Mouse (Mus musculus): Measurements from ENCODE around the gene Hipk2. TPM values are rescaled to one million over a fixed set of nuclear protein-coding genes. Genes with fewer than 3 reads are reported as not detected.

Hipk2 gene
- total RNA-seq, 2 experiments from 2014 or later = 60.4 to 62.3 TPM

DNA sequence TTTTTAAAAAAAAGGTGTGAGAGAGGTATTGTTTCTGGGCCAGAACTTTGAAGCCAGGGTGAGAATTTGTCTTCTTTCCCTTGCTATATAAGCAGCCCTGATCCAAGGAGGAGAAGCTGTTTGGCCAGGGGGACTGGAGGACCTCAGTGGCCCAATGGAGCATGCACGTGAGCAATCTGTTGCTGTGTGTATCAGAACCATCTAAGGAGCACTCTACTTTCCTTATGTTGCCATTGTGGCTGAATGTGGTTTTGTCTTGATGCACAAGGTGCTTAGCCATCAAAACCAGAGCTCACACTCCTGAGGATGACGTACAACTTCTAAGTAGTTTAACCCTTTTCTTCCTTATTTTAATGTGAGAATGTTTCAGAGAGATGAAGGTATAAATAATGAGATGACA lies 41.2 kb downstream of the Hipk2 start:
- no peak for DNase-seq (ENCODE audit: low spot score in 2 of 2)

DNA sequence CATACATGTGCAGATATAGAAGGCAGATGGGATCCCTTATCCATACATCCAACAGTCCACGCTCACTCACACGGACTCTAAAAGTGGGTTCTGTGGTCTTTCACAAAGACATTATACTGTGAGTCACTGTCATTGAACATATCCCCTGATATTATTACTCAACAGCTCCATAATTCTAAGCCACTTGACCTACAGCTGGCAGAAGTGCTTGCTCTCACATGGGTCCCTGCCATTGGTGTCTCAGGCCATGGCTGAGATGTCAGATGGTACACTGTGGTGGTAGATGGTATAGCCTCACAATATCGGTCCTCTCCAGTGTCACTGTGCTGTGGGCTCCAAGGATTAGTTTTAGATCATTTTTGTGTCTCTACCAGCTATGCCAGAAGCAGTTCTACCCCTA lies 42.2 kb downstream of the Hipk2 start:
- DNase-seq (ENCODE audit: low spot score in 2 of 2) = no peak

DNA sequence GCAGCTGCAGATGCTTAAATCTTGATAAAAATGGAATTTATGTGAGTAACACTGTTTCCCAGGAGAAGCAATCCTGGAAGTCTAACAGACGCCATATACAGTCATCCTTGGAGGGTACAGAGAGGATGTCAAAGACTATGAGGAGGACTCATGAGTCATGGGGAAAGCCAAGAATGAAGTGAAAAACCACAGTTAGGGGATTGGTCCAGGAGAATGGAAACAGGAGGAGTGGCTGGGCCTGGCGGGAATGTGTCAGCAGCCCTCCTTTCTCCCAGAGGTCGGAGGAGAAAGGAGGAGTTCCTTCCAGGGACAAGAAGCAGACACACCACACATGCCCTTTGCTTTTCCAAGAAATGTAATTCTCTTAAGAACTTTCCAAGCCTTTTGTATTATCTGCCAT lies 46.5 kb downstream of the Hipk2 start:
- no peak for DNase-seq (ENCODE audit: low spot score in 2 of 2)

DNA sequence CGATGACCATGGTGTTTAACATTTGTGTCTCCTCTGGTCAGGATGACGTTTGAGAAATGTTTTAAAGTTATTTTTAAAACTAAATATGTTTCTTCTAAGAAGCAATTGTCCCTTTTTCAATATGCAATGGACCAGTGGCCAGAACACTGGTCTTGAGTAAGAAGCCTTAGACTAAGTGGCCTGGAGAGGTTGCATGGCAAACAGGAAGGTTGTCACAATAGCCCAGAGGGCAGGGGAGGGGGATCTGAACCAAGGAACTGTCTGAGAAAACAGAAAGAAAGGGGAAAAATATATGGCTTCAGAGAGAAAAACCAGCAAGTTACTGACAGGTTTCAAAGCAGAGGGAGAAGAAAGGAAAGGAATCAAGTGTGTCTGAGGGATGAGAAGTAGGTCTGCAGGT lies 47.8 kb downstream of the Hipk2 start:
- no peak for DNase-seq (ENCODE audit: low spot score in 2 of 2)

DNA sequence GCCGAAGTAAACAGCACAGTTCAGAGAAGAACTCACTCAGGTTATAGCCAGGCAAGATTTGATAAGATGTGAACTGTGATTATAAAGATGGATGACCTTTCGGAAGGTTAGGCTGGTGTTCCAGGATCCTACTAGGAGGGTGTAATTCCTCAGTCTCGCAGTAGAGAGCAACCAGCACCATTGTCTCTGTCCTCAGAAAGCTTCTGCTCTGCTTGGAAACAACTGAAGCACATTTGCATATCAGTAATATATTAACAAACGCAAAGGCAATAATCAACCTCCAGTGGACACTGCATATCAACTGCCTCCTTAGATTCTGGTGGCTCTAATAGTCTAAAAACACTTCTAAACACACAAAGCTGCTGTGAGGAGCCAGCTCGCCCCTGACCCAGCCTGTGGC lies 48.5 kb downstream of the Hipk2 start:
- no peak for DNase-seq (ENCODE audit: low spot score in 2 of 2)

DNA sequence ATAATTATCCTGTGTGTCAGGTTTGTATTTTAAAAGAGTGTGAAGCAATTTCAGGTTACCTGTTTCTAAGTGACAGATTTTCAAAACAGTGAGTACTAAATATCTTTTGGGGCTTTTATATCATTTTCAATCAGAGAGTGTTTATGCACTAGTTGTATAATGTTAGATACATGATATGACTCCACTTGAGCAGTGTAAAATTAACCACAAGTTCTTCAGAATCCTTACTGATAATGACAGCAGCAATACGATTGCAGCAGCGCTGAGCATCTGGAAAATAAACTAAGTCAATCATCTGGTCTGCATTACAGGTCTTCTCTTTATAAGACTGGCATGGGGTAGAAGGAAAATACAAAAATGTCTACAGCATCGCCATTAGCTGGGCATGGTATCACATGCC lies 49.1 kb downstream of the Hipk2 start:
- no peak for DNase-seq (ENCODE audit: low spot score in 2 of 2)

DNA sequence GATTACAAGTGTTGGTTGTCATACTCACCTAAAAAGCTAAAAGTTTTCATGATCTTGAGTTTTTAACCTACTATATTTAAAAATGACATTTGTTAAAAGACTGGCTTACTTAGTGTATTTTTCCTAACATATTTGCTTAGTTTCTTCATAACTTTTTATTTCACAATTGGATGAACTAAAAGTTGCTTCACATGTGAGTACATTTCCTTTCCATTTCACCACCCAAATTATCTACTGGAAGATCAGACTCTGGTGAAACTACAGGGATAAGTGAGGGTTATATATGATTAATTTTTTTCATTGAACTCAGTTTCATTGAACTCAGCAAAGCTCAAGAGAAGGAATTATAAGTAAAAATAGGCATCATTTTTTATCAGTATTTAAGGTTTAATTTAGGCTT lies 50.1 kb downstream of the Hipk2 start:
- no peak for DNase-seq (ENCODE audit: low spot score in 2 of 2)

DNA sequence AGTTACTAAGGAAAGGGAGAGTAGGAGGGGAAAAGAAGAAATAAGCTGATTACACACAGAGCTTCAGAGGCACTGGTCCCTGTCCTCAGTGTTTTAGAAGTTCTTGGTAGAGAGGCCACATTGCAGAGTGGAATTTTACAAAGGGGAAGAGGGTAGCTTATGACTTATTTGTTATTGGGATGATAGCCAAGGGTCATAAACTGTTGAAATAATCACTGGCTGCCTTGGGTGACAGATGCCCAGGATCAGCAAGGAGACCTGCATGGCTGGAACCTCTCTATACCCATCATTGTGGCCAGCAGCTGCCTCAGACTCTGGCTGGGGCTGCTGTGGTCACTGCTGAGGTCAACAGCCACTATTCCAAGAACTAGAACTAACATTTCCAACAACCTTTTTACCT lies 52.1 kb downstream of the Hipk2 start:
- DNase-seq (ENCODE audit: low spot score in 2 of 2) = no peak

DNA sequence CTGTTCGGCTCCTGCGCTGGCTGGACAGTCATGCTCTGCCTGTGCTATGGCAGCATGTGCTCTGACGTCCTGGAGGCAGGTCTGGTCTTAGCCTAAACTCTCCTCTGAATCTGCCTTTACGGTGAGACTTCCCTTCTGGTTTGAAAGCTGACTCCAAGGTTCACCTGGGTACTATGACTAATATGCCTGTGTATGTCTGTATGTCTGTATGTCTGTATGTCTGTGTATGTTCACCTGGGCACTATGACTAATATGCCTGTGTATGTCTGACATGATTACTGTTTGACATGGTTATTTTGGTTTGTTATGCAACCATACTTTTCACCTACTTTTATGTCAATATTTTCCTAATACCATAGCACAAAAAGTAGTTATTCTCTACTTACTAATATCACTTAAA lies 52.8 kb downstream of the Hipk2 start:
- DNase-seq (ENCODE audit: low spot score in 2 of 2) = no peak

DNA sequence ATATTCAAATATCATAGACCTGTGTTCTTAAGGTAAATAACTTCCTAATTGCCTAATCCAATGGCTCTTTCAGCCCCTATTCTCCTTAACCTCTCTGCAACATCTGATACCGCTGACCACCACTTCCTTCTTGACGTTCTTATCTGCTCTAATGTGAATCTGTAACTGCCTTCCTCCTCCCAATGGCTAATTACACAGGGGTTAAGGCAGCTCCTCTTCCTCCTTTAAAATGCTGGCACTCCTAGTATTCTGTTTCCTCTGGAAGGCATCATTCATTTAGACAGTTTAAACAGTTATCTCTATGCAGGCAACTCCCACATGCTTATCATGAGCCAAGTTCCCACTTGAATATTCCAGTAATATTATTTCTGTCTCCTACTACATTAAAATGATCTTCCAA lies 54.3 kb downstream of the Hipk2 start:
- DNase-seq (ENCODE audit: low spot score in 2 of 2) = no peak

DNA sequence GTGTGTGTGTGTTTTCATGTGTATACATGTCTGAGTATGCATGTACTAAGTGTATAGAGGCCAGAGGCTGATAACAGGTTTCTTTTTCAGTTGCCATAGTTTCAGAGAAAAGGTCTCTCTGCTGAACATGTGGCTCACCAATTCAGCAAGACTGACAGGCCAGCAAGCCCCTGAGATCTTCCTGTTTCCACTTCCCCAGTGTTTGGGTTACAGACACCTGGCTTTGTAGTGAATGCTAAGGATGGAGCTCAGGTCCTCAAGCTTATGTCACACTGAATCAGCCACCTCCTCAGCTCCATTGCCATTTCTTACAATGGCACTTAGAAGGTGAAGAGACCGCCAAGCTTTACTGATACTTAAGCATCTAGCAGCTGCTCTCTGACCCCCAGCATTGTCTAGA lies 55.1 kb downstream of the Hipk2 start:
- DNase-seq (ENCODE audit: low spot score in 2 of 2) = no peak

DNA sequence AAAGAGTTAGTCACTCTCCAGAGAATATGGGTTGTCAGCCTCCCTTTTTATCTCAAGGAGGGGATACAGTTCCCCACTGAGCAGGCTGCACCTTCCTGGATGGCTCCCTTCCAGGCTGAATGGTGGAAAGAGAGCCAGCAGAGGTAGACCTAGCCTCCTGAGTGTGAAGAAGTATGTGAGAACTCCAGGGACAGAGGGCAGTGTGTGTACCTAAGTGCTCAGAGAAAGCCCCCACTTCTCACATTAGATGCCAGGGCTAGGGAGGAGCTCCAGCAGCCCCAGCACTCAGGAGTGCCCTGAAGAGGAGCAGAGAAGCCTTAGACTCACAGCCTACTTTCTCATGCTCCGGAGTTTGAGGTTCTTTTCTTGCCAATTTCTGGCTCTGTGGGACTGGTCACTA lies 59.7 kb downstream of the Hipk2 start:
- no peak for DNase-seq (ENCODE audit: low spot score in 2 of 2)

DNA sequence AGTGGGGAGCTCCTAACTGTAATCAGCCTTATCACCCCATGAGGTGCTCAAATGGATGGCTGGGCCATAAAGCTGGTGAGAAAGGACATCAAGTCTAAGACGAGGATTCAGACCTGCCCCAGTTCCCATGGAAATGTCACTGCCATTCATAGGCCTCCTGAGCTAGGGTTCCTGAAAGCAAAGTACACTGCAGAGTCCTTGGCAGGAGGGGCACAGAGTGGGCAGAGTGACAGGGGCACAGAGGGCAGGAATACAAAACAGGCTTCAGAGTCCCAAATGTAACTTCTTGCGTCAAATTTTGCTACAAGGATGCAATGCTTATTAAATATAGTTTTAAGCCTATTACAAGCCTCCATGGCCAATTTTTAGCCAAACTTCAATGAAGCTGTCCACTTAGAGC lies 60.4 kb downstream of the Hipk2 start:
- DNase-seq (ENCODE audit: low spot score in 2 of 2) = peak; percentile 32 to 66

DNA sequence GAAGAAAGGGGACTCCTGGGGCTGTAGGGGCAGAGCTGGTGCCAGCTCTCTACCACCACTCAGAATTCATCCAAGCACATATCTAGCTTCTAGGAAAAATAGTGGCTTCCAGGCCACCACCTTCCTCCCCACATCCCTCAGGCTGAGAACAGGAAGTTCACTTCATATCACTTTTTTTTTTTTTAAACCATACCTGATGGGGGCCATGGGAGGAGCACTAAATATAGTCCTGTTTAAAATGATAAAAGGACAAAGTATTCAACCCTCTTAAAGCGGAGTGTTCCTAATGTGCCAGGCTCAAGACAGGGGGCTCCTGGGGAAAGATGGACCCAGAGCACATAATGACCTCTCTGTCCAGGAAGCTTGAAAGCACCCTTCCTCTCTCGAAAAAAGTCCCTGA lies 61.3 kb downstream of the Hipk2 start:
- no peak for DNase-seq (ENCODE audit: low spot score in 2 of 2)

DNA sequence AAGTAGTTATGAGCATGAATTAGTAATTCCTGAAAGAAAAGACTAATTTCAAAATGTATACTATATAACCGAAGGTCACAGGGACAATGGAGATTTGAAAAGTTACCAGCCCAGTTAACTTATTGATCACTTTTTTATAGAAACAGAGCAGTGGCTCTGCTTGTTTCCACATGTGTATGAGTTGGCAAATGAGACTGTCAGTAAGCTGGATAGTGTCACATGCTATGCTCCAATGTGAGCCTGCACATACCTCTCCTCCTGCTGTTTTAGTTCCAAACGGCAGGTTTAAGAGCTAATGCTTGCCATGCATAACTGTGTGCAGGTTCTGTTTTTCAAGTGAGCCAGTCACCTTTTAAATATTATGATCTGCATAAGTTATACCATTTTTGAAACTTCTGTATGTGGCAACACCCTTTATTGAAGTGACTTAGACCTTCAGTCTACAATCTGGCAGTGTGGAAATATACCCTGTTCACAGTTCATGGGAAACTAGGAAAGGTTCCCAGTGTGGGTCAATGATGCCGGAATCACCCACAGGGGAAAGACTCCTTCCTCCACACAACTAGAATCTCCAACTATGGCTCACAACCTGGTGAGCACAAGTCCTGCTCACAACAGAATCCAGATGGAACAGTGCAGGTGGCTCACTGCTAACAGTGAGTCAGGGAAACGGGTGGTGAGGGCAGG lies 64.4 kb downstream of the Hipk2 start:
- DNase-seq (ENCODE audit: low spot score in 2 of 2) = no peak

DNA sequence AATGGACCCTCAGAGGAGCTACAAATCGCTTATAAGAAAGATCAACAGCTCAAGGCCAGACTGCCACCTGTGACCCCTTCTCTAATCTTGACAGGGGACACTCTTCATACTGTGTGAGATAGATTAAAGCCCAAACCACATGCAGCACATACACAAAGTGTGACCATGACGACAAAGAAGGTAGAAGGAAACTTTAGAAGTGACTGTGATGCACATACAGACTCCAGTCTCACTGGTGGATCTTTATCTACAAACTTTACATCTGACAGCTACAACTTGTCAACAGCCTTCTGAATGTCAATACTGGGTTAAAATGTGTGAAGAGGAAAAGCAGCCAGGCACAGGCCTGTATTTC lies 65.9 kb downstream of the Hipk2 start:
- no peak for DNase-seq (ENCODE audit: low spot score in 2 of 2)

DNA sequence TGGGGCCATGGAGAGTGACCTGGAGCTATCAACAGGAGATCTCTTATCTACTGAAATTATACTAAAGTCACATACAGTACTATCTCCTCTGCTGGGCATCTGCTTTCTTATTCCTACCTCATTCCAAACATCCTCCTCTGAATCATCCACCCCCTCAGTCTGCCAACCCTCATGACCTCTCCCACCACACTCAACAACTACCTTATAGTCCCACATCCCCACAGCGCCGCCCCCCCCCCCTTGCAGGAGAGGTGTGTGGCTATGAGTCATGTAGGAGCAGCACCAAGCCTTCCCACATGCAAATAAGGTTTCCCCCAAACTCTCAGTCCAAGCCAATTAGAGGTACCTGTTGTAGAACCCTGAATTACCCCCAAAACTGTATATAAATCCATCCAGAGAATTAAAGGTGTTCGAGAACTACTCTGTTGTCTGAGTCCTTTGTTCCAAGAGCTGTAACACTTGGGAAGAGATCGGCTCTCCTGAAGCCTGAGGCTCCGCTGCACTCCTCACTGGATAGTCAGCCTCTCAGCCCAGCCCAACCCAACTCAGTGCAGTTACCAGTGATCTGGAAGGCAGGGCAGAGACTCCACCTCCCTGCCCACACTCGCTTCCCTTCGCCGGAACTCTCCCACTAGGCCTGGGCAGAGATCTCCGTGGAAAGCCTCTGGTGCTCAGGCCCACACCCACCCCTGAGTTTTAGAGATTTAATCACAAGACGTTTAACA lies 66.4 kb downstream of the Hipk2 start:
- no peak for DNase-seq (ENCODE audit: low spot score in 2 of 2)

DNA sequence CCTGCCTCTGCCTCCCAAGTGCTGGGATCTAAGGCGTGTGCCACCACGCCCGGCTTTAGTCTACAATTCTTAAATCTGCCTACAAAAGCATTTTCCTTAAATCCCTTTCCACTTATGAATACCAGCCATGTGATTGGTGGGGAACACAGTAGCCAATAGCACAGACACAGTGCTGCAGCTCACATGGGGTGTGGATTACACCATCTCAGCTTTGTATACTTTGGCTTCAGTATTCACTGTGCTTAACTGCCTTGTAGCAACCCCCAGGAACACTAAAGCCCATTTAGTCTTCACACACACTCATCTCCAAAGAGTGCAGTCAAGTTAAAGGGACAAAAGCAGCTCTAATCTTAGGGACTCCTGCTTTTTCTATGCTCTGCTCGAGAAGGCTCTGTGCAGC lies 67.6 kb downstream of the Hipk2 start:
- no peak for DNase-seq (ENCODE audit: low spot score in 2 of 2)

DNA sequence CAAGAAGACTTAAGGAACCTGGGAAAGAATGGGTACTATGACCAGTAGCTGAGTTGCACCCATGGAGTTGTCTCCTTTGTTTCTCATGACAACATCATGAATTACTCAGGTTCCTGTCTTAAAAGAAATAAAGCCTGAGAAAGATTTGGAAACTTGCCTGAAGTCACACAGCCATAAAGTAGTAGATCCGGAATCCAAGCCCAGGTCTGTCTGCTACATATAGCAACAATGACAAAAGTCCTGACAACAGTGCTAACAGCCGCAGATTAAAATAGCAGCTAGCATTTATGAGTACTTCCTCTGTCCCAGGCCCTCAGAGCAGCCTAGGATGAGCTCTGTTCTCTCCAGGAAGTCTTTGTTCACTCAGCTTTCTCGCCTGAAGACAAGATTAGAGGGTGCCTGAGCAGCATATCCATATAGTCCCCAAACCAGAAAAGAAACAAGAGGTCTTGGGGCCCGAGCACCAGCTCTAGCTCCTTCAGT lies 69.0 kb downstream of the Hipk2 start:
- no peak for DNase-seq (ENCODE audit: low spot score in 2 of 2)

DNA sequence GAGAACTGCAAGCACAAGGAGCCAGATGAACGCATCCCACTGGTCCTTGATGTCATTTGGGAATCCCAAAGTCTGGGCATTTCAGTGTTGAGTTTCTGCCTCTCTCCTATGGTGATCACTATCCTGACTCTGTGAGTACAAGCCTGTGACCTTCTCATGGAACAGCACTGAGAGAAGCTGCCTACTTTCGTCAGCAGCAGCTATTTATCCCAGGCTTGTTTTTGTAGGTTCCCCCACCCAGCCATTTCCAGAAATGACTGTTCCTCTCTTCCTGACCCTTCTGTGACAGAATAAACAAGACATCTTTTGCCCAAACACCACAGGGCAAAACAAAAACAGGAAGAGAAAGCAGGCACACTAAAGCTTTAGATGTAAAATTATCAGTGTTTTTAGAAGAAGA lies 70.4 kb downstream of the Hipk2 start:
- no peak for DNase-seq (ENCODE audit: low spot score in 2 of 2)

DNA sequence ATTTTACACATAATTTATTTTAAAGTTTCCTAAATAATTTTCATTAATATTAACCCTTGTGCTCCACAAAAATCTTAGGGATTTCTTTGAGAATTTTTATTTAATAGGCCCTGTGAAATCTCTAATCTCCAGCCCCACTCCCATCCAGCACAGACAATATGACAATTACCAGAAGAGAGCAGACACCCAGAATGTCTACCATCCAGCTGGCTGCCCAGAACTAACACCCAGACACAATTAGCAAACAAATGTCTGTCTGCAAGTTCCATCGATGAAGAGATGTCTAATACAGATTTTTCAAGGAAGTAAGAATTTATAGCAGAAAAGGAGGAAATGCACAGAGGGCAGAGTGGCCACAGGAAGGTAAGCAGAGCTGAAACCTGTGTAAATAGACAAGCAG lies 74.7 kb downstream of the Hipk2 start:
- DNase-seq (ENCODE audit: low spot score in 2 of 2) = no peak

DNA sequence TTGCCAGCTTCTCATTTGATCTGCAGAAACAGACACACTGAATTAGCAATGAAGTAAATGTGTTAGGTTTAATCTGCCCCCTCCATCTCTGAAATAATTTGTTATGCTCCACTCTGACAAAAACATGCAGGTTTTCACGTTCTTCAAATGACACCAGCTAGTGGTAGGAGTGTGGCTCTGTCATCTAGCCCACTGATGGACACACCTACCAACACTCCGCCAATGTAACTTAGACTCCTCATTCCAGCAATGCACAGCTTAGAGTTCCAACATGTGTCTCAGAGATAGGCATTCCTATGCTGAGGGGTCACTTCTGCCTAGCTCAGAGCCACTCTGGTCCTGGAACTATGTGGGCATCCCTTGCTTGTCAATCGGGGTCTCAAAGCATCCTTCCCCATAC lies 78.4 kb downstream of the Hipk2 start:
- no peak for DNase-seq (ENCODE audit: low spot score in 2 of 2)

DNA sequence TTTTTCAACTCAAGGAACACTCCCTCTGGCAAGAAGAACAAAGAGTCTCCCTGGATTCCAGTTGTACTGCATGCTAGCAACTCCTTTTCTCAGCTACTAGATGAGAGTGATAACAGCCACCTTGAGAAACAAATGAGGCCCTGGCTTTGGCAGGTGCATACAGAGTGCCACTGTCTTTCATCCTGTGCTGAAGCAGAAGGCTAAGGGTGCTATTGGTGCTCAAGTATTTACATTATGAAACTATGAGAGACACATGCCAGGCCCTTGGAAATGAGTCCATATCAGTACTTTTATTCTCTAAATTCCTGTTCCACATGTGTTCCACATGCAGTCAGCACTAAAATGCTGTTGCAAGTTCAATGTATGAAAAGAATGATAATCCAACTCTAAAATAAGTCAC lies 79.0 kb downstream of the Hipk2 start:
- DNase-seq (ENCODE audit: low spot score in 2 of 2) = no peak

All from layer of hippocampus, postnatal 14 days (tissue).